Mouse (Mus musculus): ENCODE measurements at regions not wholly inside any gene's neighbourhood (a gene's known extent, or its start where the extent isn't known, plus 50 kb on each side); places are given as distances from the start of the nearest gene placed in this dataset.

GRCm38 (mm10) chr5:68252671-68253070 lies 221.0 kb downstream of the Grxcr1 start:
- no peaks in the 10 kb centered on the region for H3K27me3 ChIP-seq (ENCODE audit: control insufficient read depth, insufficient read depth, low read length)
- H3K27ac ChIP-seq (replicated peaks; ENCODE audit: low read depth, low read length) = no peak overlapping the region
- H3K9me3 ChIP-seq (ENCODE audit: control insufficient read depth, low read length) = no peaks in the 10 kb centered on the region
- WGBS = 15% methylated on average over 8 of the region's 8 CpGs
- TF ChIP-seq POLR2A (IDR thresholded peaks at IDR 0.05; ENCODE audit: borderline replicate concordance, extremely low read depth, insufficient read depth, insufficient read length) = no peak
- H3K4me1 ChIP-seq (ENCODE audit: control insufficient read depth, insufficient read depth, low read length) = no peaks in the 10 kb centered on the region
- H3K4me2 ChIP-seq (replicated peaks; ENCODE audit: low read depth, low read length, severe bottlenecking) = no peak overlapping the region
- H3K36me3 ChIP-seq (ENCODE audit: control insufficient read depth, insufficient read depth, low read length) = no peaks in the 10 kb centered on the region
- no peak overlapping the region for H3K9ac ChIP-seq (ENCODE audit: low read depth, low read length, severe bottlenecking)
- ATAC-seq (ENCODE audit: low FRiP score, low read depth) (no peak), DNase-seq (ENCODE audit: low spot score) (peak; percentile 88)
- no peak overlapping the region for H3K4me3 ChIP-seq (replicated peaks; ENCODE audit: low read length)

GRCm38 (mm10) chr5:68253476-68253875 lies 221.8 kb downstream of the Grxcr1 start:
- no peaks in the 10 kb centered on the region for H3K36me3 ChIP-seq (ENCODE audit: control insufficient read depth, insufficient read depth, low read length)
- ATAC-seq (ENCODE audit: low FRiP score, low read depth) = no peak
- no peak for TF ChIP-seq POLR2A (IDR thresholded peaks at IDR 0.05; ENCODE audit: borderline replicate concordance, extremely low read depth, insufficient read depth, insufficient read length)
- H3K4me3 ChIP-seq (replicated peaks; ENCODE audit: low read length) = no peak overlapping the region
- H3K4me1 ChIP-seq (ENCODE audit: control insufficient read depth, insufficient read depth, low read length) = no peaks in the 10 kb centered on the region
- H3K9me3 ChIP-seq (ENCODE audit: control insufficient read depth, low read length) = no peaks in the 10 kb centered on the region
- 41% methylated on average over 1 of the region's 1 CpGs for WGBS
- H3K4me2 ChIP-seq (replicated peaks; ENCODE audit: low read depth, low read length, severe bottlenecking) = no peak overlapping the region
- H3K27me3 ChIP-seq (ENCODE audit: control insufficient read depth, insufficient read depth, low read length) = no peaks in the 10 kb centered on the region
- DNase-seq (ENCODE audit: low spot score) = no peak
- H3K27ac ChIP-seq (replicated peaks; ENCODE audit: low read depth, low read length) = no peak overlapping the region
- no peak overlapping the region for H3K9ac ChIP-seq (ENCODE audit: low read depth, low read length, severe bottlenecking)

- DNase-seq (ENCODE audit: low spot score) (no peak), ATAC-seq (ENCODE audit: low FRiP score, low read depth) (no peak)
- no peak for TF ChIP-seq POLR2A (IDR thresholded peaks at IDR 0.05; ENCODE audit: borderline replicate concordance, extremely low read depth, insufficient read depth, insufficient read length)
- H3K27ac ChIP-seq (replicated peaks; ENCODE audit: low read depth, low read length) = no peak overlapping the region
- H3K27me3 ChIP-seq (ENCODE audit: control insufficient read depth, insufficient read depth, low read length) = no peaks in the 10 kb centered on the region
- no peaks in the 10 kb centered on the region for H3K9me3 ChIP-seq (ENCODE audit: control insufficient read depth, low read length)
- H3K4me2 ChIP-seq (replicated peaks; ENCODE audit: low read depth, low read length, severe bottlenecking) = no peak overlapping the region
- H3K4me3 ChIP-seq (replicated peaks; ENCODE audit: low read length) = no peak overlapping the region
- no peak overlapping the region for H3K9ac ChIP-seq (ENCODE audit: low read depth, low read length, severe bottlenecking)
- whole genome bisulfite sequencing = 58% methylated on average over 2 of the region's 2 CpGs
- no peaks in the 10 kb centered on the region for H3K36me3 ChIP-seq (ENCODE audit: control insufficient read depth, insufficient read depth, low read length)
- H3K4me1 ChIP-seq (ENCODE audit: control insufficient read depth, insufficient read depth, low read length) = no peaks in the 10 kb centered on the region
Observed at GRCm38 (mm10) chr5:68254111-68254510, 222.5 kb downstream of the Grxcr1 start.

- no peak for ATAC-seq (ENCODE audit: low FRiP score, low read depth)
- no peak overlapping the region for H3K9ac ChIP-seq (ENCODE audit: low read depth, low read length, severe bottlenecking)
- no peaks in the 10 kb centered on the region for H3K36me3 ChIP-seq (ENCODE audit: control insufficient read depth, insufficient read depth, low read length)
- no peak overlapping the region for H3K27ac ChIP-seq (replicated peaks; ENCODE audit: low read depth, low read length)
- DNase-seq (ENCODE audit: low spot score) = no peak
- no peak for TF ChIP-seq POLR2A (IDR thresholded peaks at IDR 0.05; ENCODE audit: borderline replicate concordance, extremely low read depth, insufficient read depth, insufficient read length)
- H3K4me2 ChIP-seq (replicated peaks; ENCODE audit: low read depth, low read length, severe bottlenecking) = no peak overlapping the region
- H3K27me3 ChIP-seq (ENCODE audit: control insufficient read depth, insufficient read depth, low read length) = no peaks in the 10 kb centered on the region
- no peaks in the 10 kb centered on the region for H3K4me1 ChIP-seq (ENCODE audit: control insufficient read depth, insufficient read depth, low read length)
- H3K9me3 ChIP-seq (ENCODE audit: control insufficient read depth, low read length) = no peaks in the 10 kb centered on the region
- H3K4me3 ChIP-seq (replicated peaks; ENCODE audit: low read length) = no peak overlapping the region
- WGBS = 94% methylated on average over 3 of the region's 3 CpGs
Observed at GRCm38 (mm10) chr5:68264206-68264605, 232.6 kb downstream of the Grxcr1 start.

- no peak overlapping the region for H3K4me3 ChIP-seq (replicated peaks; ENCODE audit: low read length)
- ATAC-seq (ENCODE audit: low FRiP score, low read depth) (no peak), DNase-seq (ENCODE audit: low spot score) (no peak)
- H3K36me3 ChIP-seq (ENCODE audit: control insufficient read depth, insufficient read depth, low read length) = no peaks in the 10 kb centered on the region
- no peaks in the 10 kb centered on the region for H3K9me3 ChIP-seq (ENCODE audit: control insufficient read depth, low read length)
- H3K9ac ChIP-seq (ENCODE audit: low read depth, low read length, severe bottlenecking) = no peak overlapping the region
- no peak overlapping the region for H3K4me2 ChIP-seq (replicated peaks; ENCODE audit: low read depth, low read length, severe bottlenecking)
- TF ChIP-seq POLR2A (IDR thresholded peaks at IDR 0.05; ENCODE audit: borderline replicate concordance, extremely low read depth, insufficient read depth, insufficient read length) = no peak
- H3K27ac ChIP-seq (replicated peaks; ENCODE audit: low read depth, low read length) = no peak overlapping the region
- 75% methylated on average over 3 of the region's 3 CpGs for WGBS
- H3K4me1 ChIP-seq (ENCODE audit: control insufficient read depth, insufficient read depth, low read length) = no peaks in the 10 kb centered on the region
- no peaks in the 10 kb centered on the region for H3K27me3 ChIP-seq (ENCODE audit: control insufficient read depth, insufficient read depth, low read length)
Observed at GRCm38 (mm10) chr5:68274271-68274670, 242.6 kb downstream of the Grxcr1 start.
